17 mouse cellular contexts compared by ENCODE assay signal in the genomic region with DNA sequence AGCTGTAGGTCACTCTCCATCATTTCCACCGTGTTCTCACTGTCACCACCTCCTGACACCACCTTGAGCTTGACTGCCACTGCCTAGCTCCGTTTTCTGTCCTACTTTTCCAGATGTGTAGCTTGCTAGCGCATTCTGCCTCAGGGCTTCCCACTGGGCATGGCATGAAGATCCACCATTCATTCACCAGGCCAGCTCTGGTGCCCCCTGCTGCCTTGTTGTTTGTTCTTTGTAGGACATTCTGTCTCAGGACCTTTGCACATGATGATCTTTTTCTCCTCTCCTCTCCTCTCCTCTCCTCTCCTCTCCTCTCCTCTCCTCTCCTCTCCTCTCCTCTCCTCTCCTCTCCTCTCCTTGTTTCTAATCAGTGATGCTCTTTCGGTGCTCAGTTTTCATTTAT. TPM values are rescaled to one million over a fixed set of nuclear protein-coding genes. Genes with fewer than 3 reads are reported as not detected.
DNase-seq lines count a peak whose midpoint lies in the region; ATAC-seq and TF ChIP-seq lines count a peak whose summit lies in the region.
"Had no signal": no experiment of that assay in that cellular context is flagged by ENCODE, and none has a peak within 500 bp of the region (broad histone marks: within the 10 kb centered on the region; RNA-seq: fewer than 3 reads in every experiment).

No protein-coding gene starts in this region.

- H3K9ac ChIP-seq in intestine, embryonic 16.5 days (ENCODE audit: low read depth, low read length): no peak overlapping the region
- H3K9ac ChIP-seq in forebrain, embryonic 11.5 days (ENCODE audit: low read length): no peak overlapping the region

- no peak for DNase-seq in lung, adult 2 months
- DNase-seq in lung, postnatal 25 days (ENCODE audit: low spot score): no peak
- peak; percentile 46 for DNase-seq in splenic B cell, adult 2 months (ENCODE audit: low read depth, low spot score)
- DNase-seq in left cerebral cortex, adult 9 months (ENCODE audit: low spot score in 2 of 2): no peak
- no peak for DNase-seq in forebrain, embryonic 11.5 days (ENCODE audit: low spot score)
- DNase-seq: adrenal gland, postnatal 10 days; cerebellum, postnatal 14 days; kidney, adult 8-10 months; lung, postnatal 10 days; right cerebral cortex, postnatal 14 days had no signal

- H3K9me3 ChIP-seq in intestine, embryonic 16.5 days (ENCODE audit: control insufficient read depth, low read length): no peaks in the 10 kb centered on the region
- H3K9me3 ChIP-seq in forebrain, embryonic 11.5 days (ENCODE audit: control insufficient read depth, low read length): no peaks in the 10 kb centered on the region

- H3K27ac ChIP-seq in bone marrow macrophage, adult 2 months (ENCODE audit: insufficient read depth, low read depth, low read length): peak overlapping the region; percentile 96
- H3K27ac ChIP-seq in intestine, embryonic 16.5 days (ENCODE audit: low read length): peak overlapping the region; percentile 88
- H3K27ac ChIP-seq in forebrain, embryonic 11.5 days (ENCODE audit: low read depth, low read length): no peak overlapping the region

- H3K36me3 ChIP-seq in intestine, embryonic 16.5 days (ENCODE audit: control insufficient read depth, insufficient read depth, low read length): 0 out of 2 replicates have a peak, but pooled peaks cover 3% of the 10 kb centered on the region
- 0 out of 2 replicates have a peak, but pooled peaks cover 2% of the 10 kb centered on the region for H3K36me3 ChIP-seq in splenic B cell, adult 2 months (ENCODE audit: control insufficient read depth, insufficient read depth, low read length, poor library complexity, severe bottlenecking)
- H3K36me3 ChIP-seq in forebrain, embryonic 11.5 days (ENCODE audit: control insufficient read depth, insufficient read depth, low read length): no peaks in the 10 kb centered on the region

- no peak overlapping the region for H3K4me3 ChIP-seq in lung, adult 2 months (replicated peaks; ENCODE audit: extremely low read depth, low read depth, low read length)
- H3K4me3 ChIP-seq in bone marrow macrophage, adult 2 months (ENCODE audit: insufficient read depth, low read length): peak overlapping the region; percentile 47
- H3K4me3 ChIP-seq in intestine, embryonic 16.5 days (ENCODE audit: low read length): no peak overlapping the region
- no peak overlapping the region for H3K4me3 ChIP-seq in forebrain, embryonic 11.5 days (ENCODE audit: low read depth, low read length)
- H3K4me3 ChIP-seq: myocyte had no signal

- TF ChIP-seq CTCF in lung, adult 2 months (IDR thresholded peaks at IDR 0.05; ENCODE audit: insufficient read depth, low read length): 0 out of 2 replicates have a peak, but pooled peaks have one; percentile 1
- TF ChIP-seq CTCF in bone marrow macrophage, adult 2 months (IDR thresholded peaks at IDR 0.05; ENCODE audit: low read depth, low read length): no peak

- no peak for ATAC-seq in intestine, embryonic 16.5 days
- ATAC-seq in forebrain, embryonic 11.5 days (replicated peaks; ENCODE audit: low FRiP score): no peak
- ATAC-seq: forebrain, embryonic 14.5 days had no signal

- 89% methylated on average over 4 of the region's 4 CpGs for WGBS in lung, adult 2 months
- WGBS in intestine, embryonic 16.5 days: 92% methylated on average over 4 of the region's 4 CpGs
- 90% methylated on average over 4 of the region's 4 CpGs for WGBS in forebrain, embryonic 11.5 days

- H3K4me1 ChIP-seq in lung, adult 2 months (ENCODE audit: control insufficient read depth, insufficient read depth, low read length): peaks cover 5% of the 10 kb centered on the region
- peaks cover 38% of the 10 kb centered on the region for H3K4me1 ChIP-seq in bone marrow macrophage, adult 2 months (ENCODE audit: control insufficient read depth, insufficient read depth, low read length)
- peaks cover 36% of the 10 kb centered on the region for H3K4me1 ChIP-seq in intestine, embryonic 16.5 days (ENCODE audit: control insufficient read depth, insufficient read depth, low read length)
- peaks cover 5% of the 10 kb centered on the region for H3K4me1 ChIP-seq in forebrain, embryonic 11.5 days (replicated peaks; ENCODE audit: control insufficient read depth, insufficient read depth, low read length)

- no peak overlapping the region for H3K4me2 ChIP-seq in intestine, embryonic 16.5 days (ENCODE audit: low read depth, low read length)
- no peak overlapping the region for H3K4me2 ChIP-seq in forebrain, embryonic 11.5 days (ENCODE audit: low read depth, low read length, severe bottlenecking)
- H3K4me2 ChIP-seq: midbrain, embryonic 11.5 days had no signal

- no peak for TF ChIP-seq POLR2A in lung, adult 2 months (IDR thresholded peaks at IDR 0.05; ENCODE audit: borderline replicate concordance, extremely low read depth, low read depth, low read length)
- no peak for TF ChIP-seq POLR2A in bone marrow macrophage, adult 2 months (IDR thresholded peaks at IDR 0.05; ENCODE audit: borderline replicate concordance, low read depth, low read length)

- H3K27me3 ChIP-seq in intestine, embryonic 16.5 days (replicated peaks; ENCODE audit: control insufficient read depth, insufficient read depth, low read length): no peaks in the 10 kb centered on the region
- no peaks in the 10 kb centered on the region for H3K27me3 ChIP-seq in splenic B cell, adult 2 months (ENCODE audit: control insufficient read depth, insufficient read depth, low read length, poor library complexity, severe bottlenecking)
- no peaks in the 10 kb centered on the region for H3K27me3 ChIP-seq in forebrain, embryonic 11.5 days (ENCODE audit: control insufficient read depth, insufficient read depth, low read length)

RNA-seq across cellular contexts. Expression of gene Tmem268, which starts 4.2 kb away (rescaled TPM):
- 11.2 and 15.2 TPM in 2 replicates for polyA plus RNA-seq in lung, adult 2 months (2012; rRNA removed)
- 5.7 and 6.9 TPM in 2 replicates for polyA plus RNA-seq in bone marrow macrophage, adult 2 months (2012; ENCODE audit: insufficient read depth, insufficient read length, missing spikeins)
- polyA plus RNA-seq in intestine, embryonic 16.5 days (2015; fragmentation: Nextera tagmentation; extraction: Ambion mirVana): 15.9 and 18.6 TPM in 2 replicates
- polyA plus RNA-seq in forebrain, embryonic 11.5 days (2014; fragmentation: Nextera tagmentation; extraction: Ambion mirVana): 6.0 and 8.1 TPM in 2 replicates

RNA-seq across cellular contexts. Expression of gene Atp6v1g1, which starts 18.2 kb away (rescaled TPM):
- 48.3 and 56.6 TPM in 2 replicates for polyA plus RNA-seq in lung, adult 2 months (2012; rRNA removed)
- polyA plus RNA-seq in bone marrow macrophage, adult 2 months (2012; ENCODE audit: insufficient read depth, insufficient read length, missing spikeins): 270 and 275 TPM in 2 replicates
- 335 TPM in 2 replicates for polyA plus RNA-seq in intestine, embryonic 16.5 days (2015; fragmentation: Nextera tagmentation; extraction: Ambion mirVana)
- 298 and 308 TPM in 2 replicates for polyA plus RNA-seq in forebrain, embryonic 11.5 days (2014; fragmentation: Nextera tagmentation; extraction: Ambion mirVana)

RNA-seq across cellular contexts. Expression of gene Gm11213, which starts 42.3 kb away (rescaled TPM):
- polyA plus RNA-seq in lung, adult 2 months (2012; rRNA removed): not detected in 2 replicates
- polyA plus RNA-seq in bone marrow macrophage, adult 2 months (2012; ENCODE audit: insufficient read depth, insufficient read length, missing spikeins): not detected in 2 replicates
- not detected in 2 replicates for polyA plus RNA-seq in intestine, embryonic 16.5 days (2015; fragmentation: Nextera tagmentation; extraction: Ambion mirVana)
- not detected in 2 replicates for polyA plus RNA-seq in forebrain, embryonic 11.5 days (2014; fragmentation: Nextera tagmentation; extraction: Ambion mirVana)
- polyA plus RNA-seq: forebrain, embryonic 14.5 days; heart, embryonic 14.5 days; hindbrain, embryonic 11.5 days; midbrain, embryonic 11.5 days; myocyte had no signal

RNA-seq across cellular contexts. Expression of gene Tex48, which starts 59.5 kb away (rescaled TPM):
- polyA plus RNA-seq in lung, adult 2 months (2012; rRNA removed): not detected in 2 replicates
- polyA plus RNA-seq in bone marrow macrophage, adult 2 months (2012; ENCODE audit: insufficient read depth, insufficient read length, missing spikeins): not detected in 2 replicates
- not detected in 2 replicates for polyA plus RNA-seq in intestine, embryonic 16.5 days (2015; fragmentation: Nextera tagmentation; extraction: Ambion mirVana)
- polyA plus RNA-seq in forebrain, embryonic 11.5 days (2014; fragmentation: Nextera tagmentation; extraction: Ambion mirVana): not detected in 2 replicates
- polyA plus RNA-seq: forebrain, embryonic 14.5 days; heart, embryonic 14.5 days; hindbrain, embryonic 11.5 days; midbrain, embryonic 11.5 days; myocyte had no signal
